Mouse (Mus musculus): ENCODE data around the gene Gabbr2. TPM values are rescaled to one million over a fixed set of nuclear protein-coding genes. Genes with fewer than 3 reads are reported as not detected.
A peak's percentile ranks its signal among the peaks of the same experiment; 100 is the strongest.

Gene Gabbr2
- total and polyA plus RNA-seq, 3 experiments = 0.07 to 0.24 (median 0.17) TPM

GRCm38 (mm10) chr4:46766326-46766725 lies 225.3 kb downstream of the Gabbr2 start:
- DNase-seq = no peak

GRCm38 (mm10) chr4:46759838-46760237 lies 231.8 kb downstream of the Gabbr2 start:
- DNase-seq = no peak

GRCm38 (mm10) chr4:46758340-46759041 lies 233.2 kb downstream of the Gabbr2 start:
- no peak for DNase-seq

- DNase-seq = no peak
These were observed 237.1 kb downstream of the Gabbr2 start for GRCm38 (mm10) chr4:46754407-46755194.

GRCm38 (mm10) chr4:46752306-46752705 lies 239.4 kb downstream of the Gabbr2 start:
- DNase-seq = no peak

- no peak for DNase-seq
These were observed 242.7 kb downstream of the Gabbr2 start for GRCm38 (mm10) chr4:46749015-46749414.

GRCm38 (mm10) chr4:46747007-46747746 lies 244.5 kb downstream of the Gabbr2 start:
- no peak for DNase-seq

GRCm38 (mm10) chr4:46745536-46745935 lies 246.1 kb downstream of the Gabbr2 start:
- DNase-seq = no peak

GRCm38 (mm10) chr4:46744583-46745155 lies 247.0 kb downstream of the Gabbr2 start:
- no peak for DNase-seq

GRCm38 (mm10) chr4:46742601-46743000 lies 249.1 kb downstream of the Gabbr2 start:
- no peak for DNase-seq

GRCm38 (mm10) chr4:46736910-46737511 lies 254.7 kb downstream of the Gabbr2 start:
- DNase-seq = peak; percentile 29

GRCm38 (mm10) chr4:46734906-46735305 lies 256.8 kb downstream of the Gabbr2 start:
- no peak for DNase-seq

GRCm38 (mm10) chr4:46731590-46731989 lies 260.1 kb downstream of the Gabbr2 start:
- DNase-seq = no peak

GRCm38 (mm10) chr4:46729306-46730042 lies 262.2 kb downstream of the Gabbr2 start:
- DNase-seq = no peak

- DNase-seq = peak; percentile 5
These were observed 263.4 kb downstream of the Gabbr2 start for GRCm38 (mm10) chr4:46728231-46728630.

GRCm38 (mm10) chr4:46727153-46727552 lies 264.5 kb downstream of the Gabbr2 start:
- no peak for DNase-seq

- DNase-seq = no peak
These were observed 270.7 kb downstream of the Gabbr2 start for GRCm38 (mm10) chr4:46720821-46721557.

GRCm38 (mm10) chr4:46720070-46720469 lies 271.6 kb downstream of the Gabbr2 start:
- DNase-seq = no peak

- DNase-seq = no peak
These were observed 273.0 kb downstream of the Gabbr2 start for GRCm38 (mm10) chr4:46718624-46719023.

GRCm38 (mm10) chr4:46717156-46717555 lies 274.5 kb downstream of the Gabbr2 start:
- DNase-seq = no peak
